Mouse (Mus musculus) liver, postnatal 0 days (tissue): ENCODE measurements at regions not wholly inside any gene's neighbourhood (a gene's known extent, or its start where the extent isn't known, plus 50 kb on each side); places are given as distances from the start of the nearest gene placed in this dataset.

Source experiments
- ATAC-seq: fragments of 200-750 bp; cut with Nextera tagmentation; 2 replicates; pipeline ENCODE4 v1.8.0; 2017; ENCODE audit warnings: mild to moderate bottlenecking, moderate library complexity
- DNase-seq: peaks from one replicate; pipeline ENCODE4 v3.0.0-alpha.2; 2016
- H3K27ac ChIP-seq: fragments of 300-500 bp; sonication (generic); 2 replicates; pipeline ENCODE4 v1.5.1; 2014; ENCODE audit warnings: antibody characterized with exemption, moderate library complexity, mild to moderate bottlenecking, low read depth
- H3K27me3 ChIP-seq: fragments of 300-500 bp; sonication (generic); 2 replicates; pipeline ENCODE4 v1.6.1; 2014; ENCODE audit warnings: low read length, control low read depth, mixed read lengths; ENCODE audit not compliant: insufficient read depth
- H3K36me3 ChIP-seq: fragments of 300-500 bp; sonication (generic); replicated peaks from 2 replicates; pipeline ENCODE4 v1.6.1; 2014; ENCODE audit warnings: mild to moderate bottlenecking, control low read depth, low read length, moderate library complexity, mixed read lengths; ENCODE audit not compliant: insufficient read depth
- H3K4me1 ChIP-seq: fragments of 300-500 bp; sonication (generic); 2 replicates; pipeline ENCODE4 v1.6.1; 2014; ENCODE audit warnings: antibody characterized with exemption, mild to moderate bottlenecking, control low read depth; ENCODE audit not compliant: insufficient read depth
- H3K4me2 ChIP-seq: fragments of 300-500 bp; sonication (generic); 2 replicates; pipeline ENCODE4 v1.6.1; 2014; ENCODE audit warnings: low read depth, mild to moderate bottlenecking, low read length, moderate library complexity, mixed read lengths
- H3K4me3 ChIP-seq: fragments of 300-500 bp; sonication (generic); 2 replicates; pipeline ENCODE4 v1.5.1; 2014; ENCODE audit warnings: low read depth, low read length
- H3K9ac ChIP-seq: fragments of 300-500 bp; sonication (generic); replicated peaks from 2 replicates; pipeline ENCODE4 v1.6.1; 2014; ENCODE audit warnings: mild to moderate bottlenecking, moderate library complexity
- H3K9me3 ChIP-seq: fragments of 300-500 bp; sonication (generic); 2 replicates; pipeline ENCODE4 v1.6.1; 2016; ENCODE audit warnings: mild to moderate bottlenecking, control low read depth, low read length, mixed read lengths
- CTCF ChIP-seq: sonication (generic); IDR thresholded peaks from 2 replicates; pipeline ENCODE4 v1.5.1; 2016; ENCODE audit warnings: antibody characterized with exemption, low read depth
- EP300 ChIP-seq: IDR thresholded peaks from 2 replicates; pipeline ENCODE4 v1.6.1; 2016; ENCODE audit warnings: antibody characterized with exemption, low read depth, mild to moderate bottlenecking
- WGBS: fragments of 180-500 bp; shearing (Covaris S2); extraction: QIAGEN DNeasy Blood & Tissue Kit; methylation state at CpG from one replicate; pipeline ENCODE4 v1.1.7; 2014; ENCODE audit not compliant: insufficient replicate concordance; 5-methylcytosine and 5-hydroxymethylcytosine counted together

DNA sequence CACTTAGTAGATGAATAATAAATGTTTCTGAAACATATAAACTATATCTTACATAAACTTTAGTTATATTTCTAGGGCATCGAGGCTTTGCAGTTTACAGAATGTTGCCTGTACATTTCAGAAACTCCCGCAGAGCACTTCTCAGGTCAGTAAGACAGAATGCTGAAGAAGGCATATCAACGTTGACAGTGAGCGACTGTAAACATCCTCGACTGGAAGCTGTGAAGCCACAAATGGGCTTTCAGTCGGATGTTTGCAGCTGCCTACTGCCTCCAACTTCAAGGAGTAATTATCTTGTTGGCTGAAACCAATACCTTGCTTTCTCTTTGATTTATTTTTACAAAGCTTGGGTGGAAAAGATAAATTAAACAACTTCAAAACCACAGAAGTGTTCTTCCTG lies 125.5 kb downstream of the Ogfrl1 start:
- H3K4me2 ChIP-seq: no peak overlapping the region
- DNase-seq: no peak

GRCm38 (mm10) chr1:23270910-23271822 lies 126.4 kb downstream of the Ogfrl1 start:
- TF ChIP-seq EP300 (no peak), CTCF (no peak)
- no peaks in the 10 kb centered on the region for H3K27me3 ChIP-seq
- 55% methylated on average over 6 of the region's 6 CpGs for WGBS
- no peak overlapping the region for H3K9ac ChIP-seq
- ATAC-seq (no peak), DNase-seq (no peak)
- H3K4me3 ChIP-seq: no peak overlapping the region
- H3K36me3 ChIP-seq: peaks cover 6% of the 10 kb centered on the region; the same call in 1 of the 2 replicates
- peak overlapping the region; percentile 35; the same call in 1 of the 2 replicates for H3K27ac ChIP-seq
- H3K4me2 ChIP-seq: no peak overlapping the region
- 0 out of 2 replicates have a peak, but pooled peaks cover 5% of the 10 kb centered on the region for H3K4me1 ChIP-seq
- no peaks in the 10 kb centered on the region for H3K9me3 ChIP-seq

More for the DNA sequence above, 125.5 kb downstream of the Ogfrl1 start:
- no peak for ATAC-seq
- 42% methylated on average over 6 of the region's 6 CpGs for WGBS
- Histone ChIP-seq H3K4me1 (0 out of 2 replicates have a peak, but pooled peaks cover 5% of the 10 kb centered on the region), H3K27ac (no peak overlapping the region), H3K27me3 (no peaks in the 10 kb centered on the region), H3K36me3 (peaks cover 6% of the 10 kb centered on the region; the same call in 1 of the 2 replicates), H3K9me3 (no peaks in the 10 kb centered on the region), H3K4me3 (no peak overlapping the region), H3K9ac (no peak overlapping the region)
- no peak for TF ChIP-seq CTCF
- no peak for TF ChIP-seq EP300

DNA sequence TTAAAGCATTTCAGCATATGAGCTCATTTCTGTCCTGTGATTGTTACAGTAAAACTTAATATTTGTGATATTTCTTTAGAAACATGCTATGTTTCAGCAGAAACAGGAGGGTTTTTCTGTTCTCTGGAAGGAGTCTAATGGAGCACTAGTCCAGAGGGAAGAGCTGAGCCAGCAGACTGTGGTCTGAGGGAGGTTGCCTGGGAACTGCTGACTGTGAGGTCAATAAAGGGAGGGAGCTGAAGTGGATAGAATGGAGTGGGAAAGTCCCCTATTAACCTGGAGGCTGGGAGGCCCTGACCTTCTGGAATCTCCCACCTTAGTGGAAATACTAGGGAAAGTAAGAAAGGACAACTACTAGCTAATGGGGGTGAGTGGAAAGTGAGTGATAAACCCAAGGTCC lies 129.5 kb downstream of the Ogfrl1 start:
- no peak overlapping the region for H3K27ac ChIP-seq
- DNase-seq (no peak), ATAC-seq (peak; percentile 68)
- no peak overlapping the region for H3K4me2 ChIP-seq
- TF ChIP-seq CTCF: no peak
- no peak for TF ChIP-seq EP300
- H3K36me3 ChIP-seq: peaks cover 3% of the 10 kb centered on the region; the same call in 1 of the 2 replicates
- peaks cover 11% of the 10 kb centered on the region; the same call in 1 of the 2 replicates for H3K4me1 ChIP-seq
- no peak overlapping the region for H3K9ac ChIP-seq
- no peaks in the 10 kb centered on the region for H3K27me3 ChIP-seq
- H3K9me3 ChIP-seq: no peaks in the 10 kb centered on the region
- no peak overlapping the region for H3K4me3 ChIP-seq

- H3K27me3 ChIP-seq: no peaks in the 10 kb centered on the region
- no peak overlapping the region for H3K4me3 ChIP-seq
- 0 out of 2 replicates have a peak overlapping the region, but pooled peaks have one; percentile 4 for H3K4me2 ChIP-seq
- no peak for ATAC-seq
- DNase-seq: no peak
- TF ChIP-seq CTCF (no peak), EP300 (no peak)
- peaks cover 3% of the 10 kb centered on the region; the same call in 1 of the 2 replicates for H3K36me3 ChIP-seq
- no peak overlapping the region for H3K27ac ChIP-seq
- 68% methylated on average over 3 of the region's 3 CpGs for WGBS
- no peak overlapping the region for H3K9ac ChIP-seq
- peaks cover 9% of the 10 kb centered on the region; the same call in 1 of the 2 replicates for H3K4me1 ChIP-seq
- no peaks in the 10 kb centered on the region for H3K9me3 ChIP-seq
Measured at GRCm38 (mm10) chr1:23265556-23266232, 131.9 kb downstream of the Ogfrl1 start.

DNA sequence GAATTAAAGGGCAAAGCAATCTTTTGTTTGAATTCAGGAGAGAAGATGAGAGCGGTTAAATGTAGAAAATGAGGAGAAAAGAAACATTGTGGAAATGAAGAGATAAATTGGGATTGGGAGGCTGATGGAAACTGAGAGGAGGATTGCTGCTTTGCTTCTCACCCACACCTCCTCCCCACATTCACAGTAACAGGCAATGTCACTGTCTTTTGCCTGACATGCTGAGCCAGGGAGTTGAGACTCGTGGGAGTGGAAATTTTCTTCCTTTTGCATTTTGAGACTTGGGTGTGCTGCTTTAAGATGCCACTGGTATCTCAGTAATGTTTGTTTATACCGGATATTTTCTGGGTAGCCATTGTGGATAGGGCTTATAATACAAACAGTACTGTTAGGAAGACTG lies 133.3 kb downstream of the Ogfrl1 start:
- H3K9ac ChIP-seq: no peak overlapping the region
- H3K9me3 ChIP-seq: no peaks in the 10 kb centered on the region
- 0 out of 2 replicates have a peak, but pooled peaks cover 3% of the 10 kb centered on the region for H3K36me3 ChIP-seq
- no peaks in the 10 kb centered on the region for H3K27me3 ChIP-seq
- 56% methylated on average over 3 of the region's 3 CpGs for WGBS
- peak overlapping the region; percentile 9; the same call in 1 of the 2 replicates for H3K4me2 ChIP-seq
- H3K4me3 ChIP-seq: no peak overlapping the region
- ATAC-seq (no peak), DNase-seq (no peak)
- no peak overlapping the region for H3K27ac ChIP-seq
- TF ChIP-seq EP300 (no peak), CTCF (no peak)
- peaks cover 17% of the 10 kb centered on the region for H3K4me1 ChIP-seq

DNA sequence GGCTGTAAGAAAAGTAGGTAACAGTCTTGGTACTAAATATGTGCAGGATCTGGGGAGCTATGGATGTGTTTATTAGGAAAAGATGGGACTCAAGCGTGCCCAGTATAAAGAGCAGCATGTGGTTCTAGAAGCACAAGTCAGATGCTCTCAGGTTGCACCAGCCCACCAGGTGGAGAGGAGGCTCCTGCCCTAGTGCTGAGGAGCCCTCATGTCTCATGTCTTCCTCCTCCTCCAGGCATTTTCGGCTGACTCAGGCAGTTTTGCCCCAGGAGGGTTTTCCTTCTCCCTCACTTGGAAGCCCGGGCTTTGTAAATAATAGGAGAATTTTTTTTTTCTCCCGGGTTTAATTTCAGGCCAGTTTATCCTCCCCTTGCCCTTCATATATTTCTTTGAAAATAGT lies 133.8 kb downstream of the Ogfrl1 start:
- no peak for TF ChIP-seq EP300
- TF ChIP-seq CTCF: no peak
- H3K9me3 ChIP-seq: no peaks in the 10 kb centered on the region
- no peaks in the 10 kb centered on the region for H3K27me3 ChIP-seq
- ATAC-seq (no peak), DNase-seq (no peak)
- H3K4me2 ChIP-seq: no peak overlapping the region
- no peak overlapping the region for H3K27ac ChIP-seq
- no peak overlapping the region for H3K4me3 ChIP-seq
- 59% methylated on average over 4 of the region's 4 CpGs for WGBS
- 0 out of 2 replicates have a peak, but pooled peaks cover 3% of the 10 kb centered on the region for H3K36me3 ChIP-seq
- peaks cover 20% of the 10 kb centered on the region for H3K4me1 ChIP-seq
- no peak overlapping the region for H3K9ac ChIP-seq
